Mouse (Mus musculus) CH12.LX (cell line): ENCODE measurements around the gene Rpl13. TPM values are rescaled to one million over a fixed set of nuclear protein-coding genes. Genes with fewer than 3 reads are reported as not detected.

ENCODE experiments used
- DNase-seq: peaks from one replicate; pipeline ENCODE4 v3.0.0-alpha.2; 2013; ENCODE audit errors: extremely low read depth
- H3K27ac ChIP-seq: 2 replicates; pipeline ENCODE4 v1.5.1; 2012; ENCODE audit warnings: low read depth, mild to moderate bottlenecking, control low read depth, moderate library complexity; ENCODE audit not compliant: insufficient read depth
- H3K27me3 ChIP-seq: replicated peaks from 2 replicates; pipeline ENCODE3; 2012; ENCODE audit warnings: inconsistent platforms
- H3K36me3 ChIP-seq, 2 experiments: replicated peaks in 1 of 2; 2 replicates each; pipeline versions ENCODE3 to v1.6.1; 2012; ENCODE audit warnings: inconsistent platforms in 1 of 2, low read length in 1 of 2, mild to moderate bottlenecking in 1 of 2, mixed read lengths in 1 of 2, moderate library complexity in 1 of 2; ENCODE audit not compliant: control insufficient read depth in 1 of 2, insufficient read depth in 1 of 2
- H3K4me1 ChIP-seq, 2 experiments: 2 replicates each; pipeline ENCODE4 v1.6.1; 2012; ENCODE audit warnings: inconsistent platforms in 1 of 2, moderate library complexity in 1 of 2; ENCODE audit not compliant: insufficient read depth in 2 of 2, control insufficient read depth in 1 of 2
- H3K4me2 ChIP-seq: 2 replicates; pipeline ENCODE4 v1.6.1; 2012; ENCODE audit warnings: low read depth, mild to moderate bottlenecking, control low read depth; ENCODE audit not compliant: poor library complexity, insufficient read depth, severe bottlenecking
- H3K4me3 ChIP-seq, 3 experiments: fragments of 150-350 bp in 1 of 3; sonication (generic) in 1 of 3; replicated peaks in 1 of 3; 2 replicates each; pipeline versions ENCODE3 to v1.5.1; 2011 to 2012; ENCODE audit warnings: low read depth in 2 of 3, low read length in 2 of 3, mild to moderate bottlenecking in 2 of 3, moderate library complexity in 2 of 3, control low read depth in 1 of 3, improper control_type of control experiment in 1 of 3, inconsistent platforms in 1 of 3, mixed read lengths in 1 of 3; ENCODE audit not compliant: poor library complexity in 1 of 3
- H3K79me2 ChIP-seq: replicated peaks from 2 replicates; pipeline ENCODE4 v1.6.1; 2012; ENCODE audit warnings: mild to moderate bottlenecking, moderate library complexity; ENCODE audit not compliant: control insufficient read depth, poor library complexity, insufficient read depth, severe bottlenecking; ENCODE audit errors: extremely low read depth
- H3K9ac ChIP-seq: 2 replicates; pipeline ENCODE4 v1.6.1; 2012; ENCODE audit warnings: low read depth, mild to moderate bottlenecking, control low read depth, moderate library complexity; ENCODE audit not compliant: insufficient read depth
- H3K9me3 ChIP-seq: replicated peaks from 2 replicates; pipeline ENCODE3; 2012; ENCODE audit warnings: low read length, inconsistent platforms, mixed read lengths
- BHLHE40 ChIP-seq: IDR thresholded peaks from 2 replicates; pipeline ENCODE4 v1.6.1; 2011; ENCODE audit warnings: mild to moderate bottlenecking, low read depth, low read length, improper control_type of control experiment
- CHD2 ChIP-seq: IDR thresholded peaks from 2 replicates; pipeline ENCODE4 v1.6.1; 2011; ENCODE audit warnings: low read length, improper control_type of control experiment
- CTCF ChIP-seq, 2 experiments: IDR thresholded peaks in 1 of 2; conservative IDR thresholded peaks in 1 of 2; 2 replicates each; pipeline ENCODE4 v1.5.1; 2011 to 2012; ENCODE audit warnings: low read depth in 2 of 2, low read length in 2 of 2, improper control_type of control experiment in 1 of 2, inconsistent platforms in 1 of 2, mild to moderate bottlenecking in 1 of 2, moderate library complexity in 1 of 2
- E2F4 ChIP-seq: IDR thresholded peaks from 2 replicates; pipeline ENCODE4 v1.6.1; 2011; ENCODE audit warnings: low read depth, low read length, improper control_type of control experiment; ENCODE audit not compliant: insufficient replicate concordance
- EP300 ChIP-seq: IDR thresholded peaks from 2 replicates; pipeline ENCODE4 v1.6.1; 2011; ENCODE audit warnings: low read length, improper control_type of control experiment
- IRF4 ChIP-seq: IDR thresholded peaks from 2 replicates; pipeline ENCODE4 v1.6.1; 2014; ENCODE audit warnings: low read depth, mild to moderate bottlenecking, inconsistent platforms, low read length, improper control_type of control experiment
- JUND ChIP-seq: conservative IDR thresholded peaks from 2 replicates; pipeline ENCODE4 v1.6.1; 2011; ENCODE audit warnings: low read depth, low read length, improper control_type of control experiment
- KAT2A ChIP-seq: IDR thresholded peaks from 2 replicates; pipeline ENCODE4 v1.6.1; 2012; ENCODE audit warnings: low read length, improper control_type of control experiment, inconsistent platforms; ENCODE audit not compliant: insufficient replicate concordance
- MXI1 ChIP-seq: IDR thresholded peaks from 2 replicates; pipeline ENCODE4 v1.6.1; 2011; ENCODE audit warnings: mild to moderate bottlenecking, low read depth, low read length, improper control_type of control experiment
- MYC ChIP-seq: IDR thresholded peaks from 2 replicates; pipeline ENCODE4 v1.6.1; 2011; ENCODE audit warnings: low read depth, mild to moderate bottlenecking, improper control_type of control experiment, low read length
- NELFE ChIP-seq: IDR thresholded peaks from 2 replicates; pipeline ENCODE4 v1.6.1; 2011; ENCODE audit warnings: low read depth, low read length, improper control_type of control experiment
- POLR2A ChIP-seq: IDR thresholded peaks from 2 replicates; pipeline ENCODE4 v1.6.1; 2011; ENCODE audit warnings: low read depth, mild to moderate bottlenecking, improper control_type of control experiment, low read length
- RAD21 ChIP-seq: IDR thresholded peaks from 2 replicates; pipeline ENCODE4 v1.6.1; 2011; ENCODE audit warnings: low read depth, mild to moderate bottlenecking, low read length, improper control_type of control experiment, moderate library complexity
- SMC3 ChIP-seq: IDR thresholded peaks from 2 replicates; pipeline ENCODE4 v1.6.1; 2011; ENCODE audit warnings: low read depth, low read length, improper control_type of control experiment
- TBP ChIP-seq: conservative IDR thresholded peaks from 2 replicates; pipeline ENCODE4 v1.6.1; 2011; ENCODE audit warnings: low read depth, low read length, improper control_type of control experiment
- ZKSCAN1 ChIP-seq: IDR thresholded peaks from 2 replicates; pipeline ENCODE4 v1.6.1; 2012; ENCODE audit warnings: low read depth, inconsistent platforms, low read length, improper control_type of control experiment, borderline replicate concordance
- ZNF384 ChIP-seq: IDR thresholded peaks from 2 replicates; pipeline ENCODE4 v1.6.1; 2012; ENCODE audit warnings: low read depth, low read length, improper control_type of control experiment, inconsistent platforms
- dilution Hi-C: fragments of 300-500 bp; cut with MboI; formaldehyde crosslinking; loops from 2 replicates; pipeline ENCODE4 v1.14.3; 2020; ENCODE audit warnings: low sequenced_read_pairs; ENCODE audit not compliant: extremely low pct_unique_long_range_greater_than_20kb, extremely low pct_ligation_motif_present
- in situ Hi-C: fragments of 300-500 bp; cut with MboI; formaldehyde crosslinking; loops from 3 replicates; pipeline ENCODE4 v1.14.3; 2019; ENCODE audit warnings: low sequenced_read_pairs, low pct_ligation_motif_present, low pct_unique_long_range_greater_than_20kb, mixed read lengths
- polyA plus RNA-seq: library from polyadenylated mRNA; unstranded; fragments of >175 nt; gene quantifications from 2 replicates; pipeline ENCODE4 v1.2.1, GENCODE M21; 2012; ENCODE audit warnings: low read depth; ENCODE audit not compliant: insufficient read length
- total RNA-seq, 2 experiments: library from RNA; depleted of rRNA; stranded (reverse); fragments of 300-350 nt in 1 of 2; fragments of >200 nt in 1 of 2; gene quantifications; 2 replicates each; pipeline ENCODE4 v1.2.3; 2012 to 2014

The Rpl13 gene
- total and polyA plus RNA-seq, 3 experiments, result 973 to 3,721 (median 2,709) TPM

DNA sequence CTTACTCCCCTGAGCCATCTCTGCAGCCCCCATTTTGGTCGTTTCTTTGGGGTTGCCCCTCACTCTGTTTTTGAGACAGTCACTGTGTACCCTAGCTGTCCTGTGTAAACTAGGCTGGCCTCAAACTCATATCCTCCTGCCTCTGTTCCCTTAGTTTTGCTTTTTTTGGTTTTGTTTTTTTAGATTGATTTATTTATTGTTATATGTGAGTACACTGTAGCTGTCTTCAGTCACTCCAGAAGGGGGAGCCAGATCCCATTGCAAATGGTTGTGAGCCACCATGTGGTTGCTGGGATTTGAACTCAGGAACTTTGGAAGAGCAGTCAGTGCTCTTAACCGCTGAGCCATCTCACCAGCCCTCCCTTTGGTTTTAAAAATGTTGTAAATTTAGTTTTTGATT is 4.4 kb downstream of the Rpl13 start:
- Histone ChIP-seq H3K9ac (no peak overlapping the region), H3K36me3 (peaks cover 27 to 32% of the 10 kb centered on the region in 2 experiments), H3K9me3 (no peaks in the 10 kb centered on the region), H3K27ac (no peak overlapping the region), H3K4me2 (no peak overlapping the region), H3K4me1 (peaks cover 3 to 14% of the 10 kb centered on the region in 2 experiments), H3K27me3 (peaks cover 8% of the 10 kb centered on the region), H3K79me2 (peaks cover 22% of the 10 kb centered on the region), H3K4me3 (no peak overlapping the region)
- peak; percentile 56 for DNase-seq
- dilution Hi-C loops (no loop called here), in situ Hi-C loops (loop anchor here (10.0 kb wide), 1 partner anchor 202 kb away; no protein-coding TSS in a partner anchor)
- TF ChIP-seq CTCF (conservative IDR thresholded peaks at IDR 0.05 in 1 of 2, IDR thresholded peaks at IDR 0.05 in 1 of 2; ENCODE audit: low read depth in 2 of 2, low read length in 2 of 2), result peak; percentile 39 to 69; a peak in 3 of 4 replicates
- no peak for TF ChIP-seq NELFE
- no peak for TF ChIP-seq KAT2A
- peak; percentile 30 for TF ChIP-seq RAD21
- TF ChIP-seq MYC, result peak; percentile 70
- no peak for TF ChIP-seq E2F4
- peak; percentile 16; the same call in 1 of the 2 replicates for TF ChIP-seq SMC3

DNA sequence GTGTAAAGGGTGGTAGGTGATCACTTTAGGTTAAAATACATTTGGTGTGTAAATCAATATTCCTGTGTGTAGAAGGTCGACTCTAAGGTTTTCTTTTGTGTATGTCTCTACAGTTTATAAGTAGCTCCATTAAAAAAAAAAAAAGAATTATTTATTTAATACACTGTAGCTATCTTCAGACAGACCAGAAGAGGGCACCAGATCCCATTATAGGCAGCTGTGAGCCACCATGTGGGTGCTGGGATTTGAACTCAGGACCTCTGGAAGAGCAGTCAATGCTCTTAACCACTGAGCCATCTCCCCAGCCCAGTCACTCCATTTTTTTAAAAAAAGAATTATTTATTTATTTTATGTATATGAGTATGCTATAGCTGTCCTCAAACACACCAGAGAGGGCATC is 5.9 kb downstream of the Rpl13 start:
- Histone ChIP-seq H3K36me3 (peaks cover 25 to 29% of the 10 kb centered on the region in 2 experiments), H3K4me1 (peaks cover 3 to 14% of the 10 kb centered on the region in 2 experiments), H3K4me2 (no peak overlapping the region), H3K9ac (no peak overlapping the region), H3K4me3 (no peak overlapping the region), H3K79me2 (peaks cover 15% of the 10 kb centered on the region), H3K27ac (no peak overlapping the region), H3K9me3 (no peaks in the 10 kb centered on the region), H3K27me3 (peaks cover 11% of the 10 kb centered on the region)
- no peak for DNase-seq
- in situ Hi-C loops, result loop anchor here (10.0 kb wide), 1 partner anchor 203 kb away; no protein-coding TSS in a partner anchor
- TF ChIP-seq ZNF384 (peak; percentile 50; the same call in 1 of the 2 replicates), CTCF (conservative IDR thresholded peaks at IDR 0.05 in 1 of 2, IDR thresholded peaks at IDR 0.05 in 1 of 2; ENCODE audit: low read depth in 2 of 2, low read length in 2 of 2) (peak in 1 of 2 experiments; percentile 36; a peak in 2 of 4 replicates), RAD21 (no peak), CHD2 (no peak), BHLHE40 (no peak), IRF4 (no peak), ZKSCAN1 (no peak)
- dilution Hi-C loops, result no loop called here

DNA sequence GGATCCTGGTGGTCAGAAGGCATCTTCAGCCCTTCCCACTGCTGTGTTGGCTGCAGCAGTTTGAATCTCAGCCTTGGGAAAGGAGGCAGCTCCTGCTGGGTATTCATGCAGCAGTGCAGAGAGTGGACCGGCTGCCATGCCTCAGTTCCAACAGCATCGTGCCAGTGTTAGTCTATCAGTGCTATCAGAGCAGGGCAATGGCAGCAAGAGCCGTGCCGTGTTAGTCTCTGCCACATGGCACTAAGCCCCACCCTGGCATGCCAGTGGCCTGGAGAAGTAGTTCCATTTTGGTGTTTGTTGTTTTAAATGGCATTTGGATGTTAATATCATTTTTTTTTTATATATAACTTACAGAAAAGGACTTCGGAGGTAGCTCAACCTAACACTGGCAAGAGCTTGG is 6.8 kb downstream of the Rpl13 start:
- peaks cover 13% of the 10 kb centered on the region for H3K27me3 ChIP-seq
- H3K9me3 ChIP-seq, result no peaks in the 10 kb centered on the region
- H3K79me2 ChIP-seq, result peaks cover 6% of the 10 kb centered on the region; the same call in 1 of the 2 replicates
- H3K4me1 ChIP-seq, result peaks cover 3 to 12% of the 10 kb centered on the region in 2 experiments
- in situ Hi-C loops, result loop anchor here (10.0 kb wide), 1 partner anchor 204 kb away; no protein-coding TSS in a partner anchor
- H3K9ac ChIP-seq, result no peak overlapping the region
- TF ChIP-seq MXI1, result no peak
- TF ChIP-seq POLR2A, result no peak
- no peak for TF ChIP-seq BHLHE40
- TF ChIP-seq ZNF384, result no peak
- no peak for TF ChIP-seq JUND
- no peak for TF ChIP-seq IRF4
- TF ChIP-seq E2F4, result no peak
- TF ChIP-seq KAT2A, result no peak
- TF ChIP-seq TBP, result no peak
- TF ChIP-seq EP300, result no peak
- no peak overlapping the region for H3K4me3 ChIP-seq
- dilution Hi-C loops, result no loop called here
- no peak overlapping the region for H3K4me2 ChIP-seq
- no peak for DNase-seq
- H3K27ac ChIP-seq, result no peak overlapping the region
- H3K36me3 ChIP-seq, result peaks cover 15 to 19% of the 10 kb centered on the region in 2 experiments
